Mouse (Mus musculus) CH12.LX (cell line): ENCODE results near the gene Rapgef2. TPM values are rescaled to one million over a fixed set of nuclear protein-coding genes. Genes with fewer than 3 reads are reported as not detected.

Experiments
- DNase-seq: peaks from one replicate; pipeline ENCODE4 v3.0.0-alpha.2; 2013; ENCODE audit errors: extremely low read depth
- H3K27ac ChIP-seq: 2 replicates; pipeline ENCODE4 v1.5.1; 2012; ENCODE audit warnings: low read depth, mild to moderate bottlenecking, control low read depth, moderate library complexity; ENCODE audit not compliant: insufficient read depth
- H3K27me3 ChIP-seq: replicated peaks from 2 replicates; pipeline ENCODE3; 2012; ENCODE audit warnings: inconsistent platforms
- H3K36me3 ChIP-seq, 2 experiments: replicated peaks in 1 of 2; 2 replicates each; pipeline versions ENCODE3 to v1.6.1; 2012; ENCODE audit warnings: inconsistent platforms in 1 of 2, low read length in 1 of 2, mild to moderate bottlenecking in 1 of 2, mixed read lengths in 1 of 2, moderate library complexity in 1 of 2; ENCODE audit not compliant: control insufficient read depth in 1 of 2, insufficient read depth in 1 of 2
- H3K4me1 ChIP-seq, 2 experiments: 2 replicates each; pipeline ENCODE4 v1.6.1; 2012; ENCODE audit warnings: inconsistent platforms in 1 of 2, moderate library complexity in 1 of 2; ENCODE audit not compliant: insufficient read depth in 2 of 2, control insufficient read depth in 1 of 2
- H3K4me2 ChIP-seq: 2 replicates; pipeline ENCODE4 v1.6.1; 2012; ENCODE audit warnings: low read depth, mild to moderate bottlenecking, control low read depth; ENCODE audit not compliant: poor library complexity, insufficient read depth, severe bottlenecking
- H3K4me3 ChIP-seq, 3 experiments: fragments of 150-350 bp in 1 of 3; sonication (generic) in 1 of 3; replicated peaks in 1 of 3; 2 replicates each; pipeline versions ENCODE3 to v1.5.1; 2011 to 2012; ENCODE audit warnings: low read depth in 2 of 3, low read length in 2 of 3, mild to moderate bottlenecking in 2 of 3, moderate library complexity in 2 of 3, control low read depth in 1 of 3, improper control_type of control experiment in 1 of 3, inconsistent platforms in 1 of 3, mixed read lengths in 1 of 3; ENCODE audit not compliant: poor library complexity in 1 of 3
- H3K79me2 ChIP-seq: replicated peaks from 2 replicates; pipeline ENCODE4 v1.6.1; 2012; ENCODE audit warnings: mild to moderate bottlenecking, moderate library complexity; ENCODE audit not compliant: control insufficient read depth, poor library complexity, insufficient read depth, severe bottlenecking; ENCODE audit errors: extremely low read depth
- H3K9ac ChIP-seq: 2 replicates; pipeline ENCODE4 v1.6.1; 2012; ENCODE audit warnings: low read depth, mild to moderate bottlenecking, control low read depth, moderate library complexity; ENCODE audit not compliant: insufficient read depth
- H3K9me3 ChIP-seq: replicated peaks from 2 replicates; pipeline ENCODE3; 2012; ENCODE audit warnings: low read length, inconsistent platforms, mixed read lengths
- CTCF ChIP-seq, 2 experiments: IDR thresholded peaks in 1 of 2; conservative IDR thresholded peaks in 1 of 2; 2 replicates each; pipeline ENCODE4 v1.5.1; 2011 to 2012; ENCODE audit warnings: low read depth in 2 of 2, low read length in 2 of 2, improper control_type of control experiment in 1 of 2, inconsistent platforms in 1 of 2, mild to moderate bottlenecking in 1 of 2, moderate library complexity in 1 of 2
- E2F4 ChIP-seq: IDR thresholded peaks from 2 replicates; pipeline ENCODE4 v1.6.1; 2011; ENCODE audit warnings: low read depth, low read length, improper control_type of control experiment; ENCODE audit not compliant: insufficient replicate concordance
- EP300 ChIP-seq: IDR thresholded peaks from 2 replicates; pipeline ENCODE4 v1.6.1; 2011; ENCODE audit warnings: low read length, improper control_type of control experiment
- GABPA ChIP-seq: IDR thresholded peaks from 2 replicates; pipeline ENCODE4 v1.6.1; 2012; ENCODE audit warnings: low read depth, low read length, improper control_type of control experiment, inconsistent platforms; ENCODE audit not compliant: insufficient replicate concordance
- HCFC1 ChIP-seq: IDR thresholded peaks from 2 replicates; pipeline ENCODE4 v1.6.1; 2012; ENCODE audit warnings: low read depth, mild to moderate bottlenecking, inconsistent platforms, low read length, improper control_type of control experiment
- IRF4 ChIP-seq: IDR thresholded peaks from 2 replicates; pipeline ENCODE4 v1.6.1; 2014; ENCODE audit warnings: low read depth, mild to moderate bottlenecking, inconsistent platforms, low read length, improper control_type of control experiment
- JUN ChIP-seq: IDR thresholded peaks from 2 replicates; pipeline ENCODE4 v1.6.1; 2011; ENCODE audit warnings: low read depth, mild to moderate bottlenecking, low read length, improper control_type of control experiment, moderate library complexity; ENCODE audit not compliant: insufficient read depth
- KAT2A ChIP-seq: IDR thresholded peaks from 2 replicates; pipeline ENCODE4 v1.6.1; 2012; ENCODE audit warnings: low read length, improper control_type of control experiment, inconsistent platforms; ENCODE audit not compliant: insufficient replicate concordance
- MAFK ChIP-seq: IDR thresholded peaks from 2 replicates; pipeline ENCODE4 v1.6.1; 2011; ENCODE audit warnings: low read length, improper control_type of control experiment; ENCODE audit not compliant: insufficient replicate concordance
- MAX ChIP-seq: IDR thresholded peaks from 2 replicates; pipeline ENCODE4 v1.6.1; 2011; ENCODE audit warnings: low read length, improper control_type of control experiment
- MEF2A ChIP-seq: IDR thresholded peaks from 2 replicates; pipeline ENCODE4 v1.6.1; 2014; ENCODE audit warnings: low read depth, mild to moderate bottlenecking, inconsistent platforms, low read length, improper control_type of control experiment, borderline replicate concordance
- NELFE ChIP-seq: IDR thresholded peaks from 2 replicates; pipeline ENCODE4 v1.6.1; 2011; ENCODE audit warnings: low read depth, low read length, improper control_type of control experiment
- POLR2A ChIP-seq: IDR thresholded peaks from 2 replicates; pipeline ENCODE4 v1.6.1; 2011; ENCODE audit warnings: low read depth, mild to moderate bottlenecking, improper control_type of control experiment, low read length
- POLR2AphosphoS2 ChIP-seq: IDR thresholded peaks from 2 replicates; pipeline ENCODE4 v1.6.1; 2011; ENCODE audit warnings: low read depth, low read length, improper control_type of control experiment
- RAD21 ChIP-seq: IDR thresholded peaks from 2 replicates; pipeline ENCODE4 v1.6.1; 2011; ENCODE audit warnings: low read depth, mild to moderate bottlenecking, low read length, improper control_type of control experiment, moderate library complexity
- RCOR1 ChIP-seq: conservative IDR thresholded peaks from 2 replicates; pipeline ENCODE4 v1.6.1; 2012; ENCODE audit warnings: low read depth, mild to moderate bottlenecking, inconsistent platforms, low read length, improper control_type of control experiment
- SIN3A ChIP-seq: IDR thresholded peaks from 2 replicates; pipeline ENCODE4 v1.6.1; 2012; ENCODE audit warnings: low read length, improper control_type of control experiment, inconsistent platforms
- TBP ChIP-seq: conservative IDR thresholded peaks from 2 replicates; pipeline ENCODE4 v1.6.1; 2011; ENCODE audit warnings: low read depth, low read length, improper control_type of control experiment
- UBTF ChIP-seq: IDR thresholded peaks from 2 replicates; pipeline ENCODE4 v1.6.1; 2012; ENCODE audit warnings: low read depth, mild to moderate bottlenecking, inconsistent platforms, low read length, improper control_type of control experiment, moderate library complexity
- ZMIZ1 ChIP-seq: IDR thresholded peaks from 2 replicates; pipeline ENCODE4 v1.6.1; 2012; ENCODE audit warnings: low read depth, mild to moderate bottlenecking, inconsistent platforms, low read length, improper control_type of control experiment
- ZNF384 ChIP-seq: IDR thresholded peaks from 2 replicates; pipeline ENCODE4 v1.6.1; 2012; ENCODE audit warnings: low read depth, low read length, improper control_type of control experiment, inconsistent platforms
- dilution Hi-C: fragments of 300-500 bp; cut with MboI; formaldehyde crosslinking; loops from 2 replicates; pipeline ENCODE4 v1.14.3; 2020; ENCODE audit warnings: low sequenced_read_pairs; ENCODE audit not compliant: extremely low pct_unique_long_range_greater_than_20kb, extremely low pct_ligation_motif_present
- in situ Hi-C: fragments of 300-500 bp; cut with MboI; formaldehyde crosslinking; loops from 3 replicates; pipeline ENCODE4 v1.14.3; 2019; ENCODE audit warnings: low sequenced_read_pairs, low pct_ligation_motif_present, low pct_unique_long_range_greater_than_20kb, mixed read lengths
- polyA plus RNA-seq: library from polyadenylated mRNA; unstranded; fragments of >175 nt; gene quantifications from 2 replicates; pipeline ENCODE4 v1.2.1, GENCODE M21; 2012; ENCODE audit warnings: low read depth; ENCODE audit not compliant: insufficient read length
- total RNA-seq, 2 experiments: library from RNA; depleted of rRNA; stranded (reverse); fragments of 300-350 nt in 1 of 2; fragments of >200 nt in 1 of 2; gene quantifications; 2 replicates each; pipeline ENCODE4 v1.2.3; 2012 to 2014

The Rapgef2 gene
- total and polyA plus RNA-seq, 3 experiments, result 0.72 to 3.1 (median 2.6) TPM

DNA sequence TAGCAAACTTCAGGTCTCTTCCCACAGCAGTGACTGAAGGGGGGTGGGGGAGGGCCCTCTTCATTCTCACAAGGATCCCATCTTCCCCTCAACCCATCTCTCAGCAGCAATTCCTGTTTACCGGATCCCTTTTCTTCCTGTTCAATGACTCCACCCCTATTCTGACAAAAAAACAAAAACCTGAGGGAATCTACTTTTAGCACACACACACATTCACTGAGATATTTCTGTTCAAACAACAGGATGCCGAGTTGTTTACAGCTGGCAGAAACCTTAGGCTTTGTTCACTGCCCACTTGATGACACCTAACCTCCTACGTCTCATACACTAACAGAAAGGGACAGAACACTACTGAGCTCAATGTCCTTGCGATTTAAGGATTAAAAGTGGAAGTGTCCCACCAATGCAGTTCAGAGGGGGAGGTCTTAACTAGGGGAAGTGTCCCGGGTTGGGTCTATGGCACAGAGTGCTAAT lies 33.4 kb downstream of the Rapgef2 start:
- in situ Hi-C loops, result no loop called here
- Histone ChIP-seq H3K9ac (no peak overlapping the region), H3K27me3 (no peaks in the 10 kb centered on the region), H3K79me2 (no peaks in the 10 kb centered on the region), H3K9me3 (no peaks in the 10 kb centered on the region), H3K4me2 (no peak overlapping the region), H3K4me1 (peaks cover 0 to 19% of the 10 kb centered on the region in 2 experiments; a peak in 2 of 4 replicates), H3K27ac (no peak overlapping the region), H3K4me3 (no peak overlapping the region), H3K36me3 (no peaks in the 10 kb centered on the region)
- TF ChIP-seq KAT2A (no peak), RCOR1 (no peak), MAX (no peak), TBP (no peak), POLR2AphosphoS2 (no peak), E2F4 (no peak), POLR2A (no peak), SIN3A (no peak), ZMIZ1 (no peak), UBTF (no peak), MEF2A (no peak), GABPA (no peak)
- no peak for DNase-seq
- dilution Hi-C loops, result no loop called here

- TF ChIP-seq SIN3A (no peak), HCFC1 (no peak), E2F4 (no peak), JUN (no peak), ZNF384 (no peak), RAD21 (no peak), IRF4 (no peak), CTCF (conservative IDR thresholded peaks at IDR 0.05 in 1 of 2, IDR thresholded peaks at IDR 0.05 in 1 of 2; ENCODE audit: low read depth in 2 of 2, low read length in 2 of 2) (no peak), NELFE (no peak), EP300 (no peak), MEF2A (no peak), MAFK (no peak)
- TF ChIP-seq, all 38 proteins: peak for 0
- no peak overlapping the region for H3K4me3 ChIP-seq
- H3K79me2 ChIP-seq, result no peaks in the 10 kb centered on the region
- H3K36me3 ChIP-seq, result peaks cover 0 to 3% of the 10 kb centered on the region in 2 experiments
- H3K27me3 ChIP-seq, result no peaks in the 10 kb centered on the region
- H3K27ac ChIP-seq, result no peak overlapping the region
- dilution Hi-C loops, result no loop called here
- no peak overlapping the region for H3K4me2 ChIP-seq
- in situ Hi-C loops, result no loop called here
- peaks cover 0 to 19% of the 10 kb centered on the region in 2 experiments; a peak in 2 of 4 replicates for H3K4me1 ChIP-seq
- H3K9me3 ChIP-seq, result no peaks in the 10 kb centered on the region
- H3K9ac ChIP-seq, result no peak overlapping the region
- no peak for DNase-seq
Measured at GRCm38 (mm10) chr3:79249955-79250354, 36.4 kb downstream of the Rapgef2 start.
